Comparison of ENCODE assay signal across 24 mouse cellular contexts in genomic region chr5:124621362-124621761, GRCm38 (mm10). TPM values are rescaled to one million over a fixed set of nuclear protein-coding genes. Genes with fewer than 3 reads are reported as not detected.
DNase-seq lines count a peak whose midpoint lies in the region; ATAC-seq and TF ChIP-seq lines count a peak whose summit lies in the region.
"Had no signal": no experiment of that assay in that cellular context is flagged by ENCODE, and none has a peak within 500 bp of the region (broad histone marks: within the 10 kb centered on the region; RNA-seq: fewer than 3 reads in every experiment).

No protein-coding gene starts in this region.

- no peak overlapping the region for H3K4me2 ChIP-seq in hindbrain, postnatal 0 days (ENCODE audit: low read depth, low read length)
- no peak overlapping the region for H3K4me2 ChIP-seq in hindbrain, embryonic 13.5 days
- H3K4me2 ChIP-seq: heart, embryonic 11.5 days; hindbrain, embryonic 15.5 days; liver, embryonic 11.5 days had no signal

- DNase-seq in hindbrain, postnatal 0 days (ENCODE audit: low spot score): peak; percentile 8
- peak; percentile 11 for DNase-seq in right cerebral cortex, adult 18-20 months
- no peak for DNase-seq in right cerebral cortex, postnatal 4 days
- DNase-seq in urinary bladder, postnatal 25 days (ENCODE audit: low spot score): no peak
- no peak for DNase-seq in cerebellum, postnatal 25 days
- DNase-seq: adrenal gland, postnatal 25 days; cerebellum, postnatal 10 days; gastrocnemius, postnatal 36 days; heart, postnatal 14 days; kidney, adult 11 months; kidney, postnatal 14 days; lung, adult 2 months; midbrain, embryonic 14.5 days; thymus, adult 18-20 months had no signal

- no peak overlapping the region for H3K27ac ChIP-seq in hindbrain, postnatal 0 days
- H3K27ac ChIP-seq in hindbrain, embryonic 13.5 days: no peak overlapping the region
- H3K27ac ChIP-seq: hindbrain, embryonic 15.5 days; limb, embryonic 10.5 days; macrophage had no signal

- ATAC-seq in hindbrain, postnatal 0 days: no peak
- no peak for ATAC-seq in hindbrain, embryonic 13.5 days (ENCODE audit: low FRiP score)
- peak; percentile 82 for ATAC-seq in granulocyte monocyte progenitor cell, adult 5-6 weeks (replicated peaks; ENCODE audit: poor library complexity, severe bottlenecking)
- ATAC-seq: forebrain, embryonic 14.5 days had no signal

- H3K9me3 ChIP-seq in hindbrain, postnatal 0 days (ENCODE audit: low read length): no peaks in the 10 kb centered on the region
- no peaks in the 10 kb centered on the region for H3K9me3 ChIP-seq in hindbrain, embryonic 13.5 days
- H3K9me3 ChIP-seq: G1E; hindbrain, embryonic 15.5 days; limb, embryonic 10.5 days had no signal

- no peak overlapping the region for H3K4me3 ChIP-seq in hindbrain, postnatal 0 days (ENCODE audit: low read length)
- H3K4me3 ChIP-seq in hindbrain, embryonic 13.5 days: no peak overlapping the region
- H3K4me3 ChIP-seq: erythroblast, embryonic 14.5 days; hindbrain, embryonic 15.5 days; limb, embryonic 10.5 days had no signal

- no peaks in the 10 kb centered on the region for H3K4me1 ChIP-seq in hindbrain, postnatal 0 days (ENCODE audit: insufficient read depth, low read length)
- H3K4me1 ChIP-seq in hindbrain, embryonic 13.5 days (replicated peaks): no peaks in the 10 kb centered on the region
- H3K4me1 ChIP-seq: hindbrain, embryonic 15.5 days; limb, embryonic 10.5 days had no signal

- H3K36me3 ChIP-seq in hindbrain, postnatal 0 days (ENCODE audit: insufficient read depth, low read length): 0 out of 2 replicates have a peak, but pooled peaks cover 7% of the 10 kb centered on the region
- peaks cover 61% of the 10 kb centered on the region for H3K36me3 ChIP-seq in hindbrain, embryonic 13.5 days
- H3K36me3 ChIP-seq: G1E had no signal

- no peak for TF ChIP-seq CTCF in hindbrain, postnatal 0 days (IDR thresholded peaks at IDR 0.05; ENCODE audit: low read depth)

- H3K27me3 ChIP-seq in hindbrain, postnatal 0 days (ENCODE audit: insufficient read depth, low read length): no peaks in the 10 kb centered on the region
- no peaks in the 10 kb centered on the region for H3K27me3 ChIP-seq in hindbrain, embryonic 13.5 days
- H3K27me3 ChIP-seq: hindbrain, embryonic 15.5 days had no signal

- 61% methylated on average over 13 of the region's 13 CpGs for WGBS in hindbrain, postnatal 0 days
- 75% methylated on average over 13 of the region's 13 CpGs for WGBS in hindbrain, embryonic 13.5 days

- H3K9ac ChIP-seq in hindbrain, postnatal 0 days (replicated peaks; ENCODE audit: low read length): no peak overlapping the region
- H3K9ac ChIP-seq in hindbrain, embryonic 13.5 days: no peak overlapping the region
- H3K9ac ChIP-seq: hindbrain, embryonic 15.5 days had no signal

RNA-seq across cellular contexts. Expression of gene Atp6v0a2, which starts 7.0 kb away (rescaled TPM):
- 23.7 and 28.3 TPM in 2 replicates for total RNA-seq in hindbrain, postnatal 0 days (2014; rRNA removed)
- 25.9 and 27.6 TPM in 2 replicates for polyA plus RNA-seq in hindbrain, postnatal 0 days (2015; fragmentation: Nextera tagmentation; extraction: Ambion mirVana)
- polyA plus RNA-seq in hindbrain, embryonic 13.5 days (2015; fragmentation: Nextera tagmentation; extraction: Ambion mirVana): 41.4 and 43.1 TPM in 2 replicates
- 17.2 and 22.7 TPM in 2 replicates for total RNA-seq in granulocyte monocyte progenitor cell, adult 5-6 weeks (2014; fragmentation: Nextera tagmentation)
- total RNA-seq in granulocyte monocyte progenitor cell, adult 5-6 weeks (2017): 14.2 and 16.0 TPM in 2 replicates

RNA-seq across cellular contexts. Expression of gene Gtf2h3, which starts 42.4 kb away (rescaled TPM):
- total RNA-seq in hindbrain, postnatal 0 days (2014; rRNA removed): 26.7 and 33.4 TPM in 2 replicates
- 27.5 and 32.1 TPM in 2 replicates for polyA plus RNA-seq in hindbrain, postnatal 0 days (2015; fragmentation: Nextera tagmentation; extraction: Ambion mirVana)
- polyA plus RNA-seq in hindbrain, embryonic 13.5 days (2015; fragmentation: Nextera tagmentation; extraction: Ambion mirVana): 50.3 TPM in 2 replicates
- 4.5 and 27.1 TPM in 2 replicates for total RNA-seq in granulocyte monocyte progenitor cell, adult 5-6 weeks (2014; fragmentation: Nextera tagmentation)
- total RNA-seq in granulocyte monocyte progenitor cell, adult 5-6 weeks (2017): 14.7 and 21.5 TPM in 2 replicates

RNA-seq across cellular contexts. Expression of gene Eif2b1, which starts 42.4 kb away (rescaled TPM):
- 29.0 and 31.7 TPM in 2 replicates for total RNA-seq in hindbrain, postnatal 0 days (2014; rRNA removed)
- 56.8 and 57.5 TPM in 2 replicates for polyA plus RNA-seq in hindbrain, postnatal 0 days (2015; fragmentation: Nextera tagmentation; extraction: Ambion mirVana)
- 65.7 and 72.0 TPM in 2 replicates for polyA plus RNA-seq in hindbrain, embryonic 13.5 days (2015; fragmentation: Nextera tagmentation; extraction: Ambion mirVana)
- 49.6 and 52.0 TPM in 2 replicates for total RNA-seq in granulocyte monocyte progenitor cell, adult 5-6 weeks (2014; fragmentation: Nextera tagmentation)
- total RNA-seq in granulocyte monocyte progenitor cell, adult 5-6 weeks (2017): 39.5 and 50.9 TPM in 2 replicates

Comparison
In these comparisons a context has a peak if more than half of its experiments do, and no peak if none do; other contexts are left out.
1. DNase-seq: peak in hindbrain, postnatal 0 days (single experiment) and right cerebral cortex, adult 18-20 months (single experiment); none in right cerebral cortex, postnatal 4 days (single experiment), urinary bladder, postnatal 25 days (single experiment) and cerebellum, postnatal 25 days (0 of 2).